Mouse (Mus musculus): Measurements from ENCODE around the gene Trim33. TPM values are rescaled to one million over a fixed set of nuclear protein-coding genes. Genes with fewer than 3 reads are reported as not detected.

Trim33 gene
- total and polyA plus RNA-seq, 3 experiments: 20.2 to 30.4 TPM; not detected in 1

- peak; percentile 53; the same call in 1 of the 2 replicates for TF ChIP-seq ELF1 (IDR thresholded peaks at IDR 0.05; ENCODE audit: low read depth, low read length)
- TF ChIP-seq CHD1 (IDR thresholded peaks at IDR 0.05; ENCODE audit: low read depth, low read length): no peak
- 0 out of 2 replicates have a peak, but pooled peaks have one; percentile 38 for TF ChIP-seq HCFC1 (IDR thresholded peaks at IDR 0.05; ENCODE audit: low read depth, low read length)
- no peak for TF ChIP-seq MXI1 (IDR thresholded peaks at IDR 0.05; ENCODE audit: low read depth, low read length)
- no peak for TF ChIP-seq UBTF (IDR thresholded peaks at IDR 0.05; ENCODE audit: borderline replicate concordance, insufficient read depth, low read depth, low read length)
- TF ChIP-seq TCF12 (IDR thresholded peaks at IDR 0.05; ENCODE audit: low read depth, low read length): 0 out of 2 replicates have a peak, but pooled peaks have one; percentile 41
- TF ChIP-seq TBP (IDR thresholded peaks at IDR 0.05; ENCODE audit: low read depth, low read length): no peak
- no peak for TF ChIP-seq MYC (IDR thresholded peaks at IDR 0.05; ENCODE audit: low read depth, low read length)
- TF ChIP-seq ETS1 (IDR thresholded peaks at IDR 0.05; ENCODE audit: low read depth, low read length): 0 out of 2 replicates have a peak, but pooled peaks have one; percentile 25
- TF ChIP-seq ZKSCAN1 (IDR thresholded peaks at IDR 0.05; ENCODE audit: low read depth, low read length): no peak
- TF ChIP-seq RCOR1 (IDR thresholded peaks at IDR 0.05; ENCODE audit: low read depth, low read length): peak; percentile 31; the same call in 1 of the 2 replicates
- no peak for TF ChIP-seq MEF2A (IDR thresholded peaks at IDR 0.05; ENCODE audit: extremely low read depth, insufficient replicate concordance, low read depth, low read length, poor library complexity, severe bottlenecking)
- TF ChIP-seq NELFE (IDR thresholded peaks at IDR 0.05; ENCODE audit: low read depth, low read length): no peak
- no peak for TF ChIP-seq MAZ (IDR thresholded peaks at IDR 0.05; ENCODE audit: low read depth, low read length)
Observed at GRCm38 (mm10) chr3:103382872-103383567, 103.9 kb downstream of the Trim33 start (continued).

GRCm38 (mm10) chr3:103384486-103384885 lies 105.4 kb downstream of the Trim33 start:
- TF ChIP-seq NELFE (IDR thresholded peaks at IDR 0.05; ENCODE audit: low read depth, low read length): peak; percentile 23; the same call in 1 of the 2 replicates
- TF ChIP-seq POLR2AphosphoS5 (IDR thresholded peaks at IDR 0.05; ENCODE audit: borderline replicate concordance, low read depth, low read length): no peak
- no peak for TF ChIP-seq ZC3H11A (IDR thresholded peaks at IDR 0.05; ENCODE audit: low read depth, low read length)
- 0 out of 2 replicates have a peak, but pooled peaks have one; percentile 11 for TF ChIP-seq TCF12 (IDR thresholded peaks at IDR 0.05; ENCODE audit: low read depth, low read length)
- 0 out of 2 replicates have a peak, but pooled peaks have one; percentile 6 for TF ChIP-seq SIN3A (IDR thresholded peaks at IDR 0.05; ENCODE audit: low read length)
- TF ChIP-seq MAZ (IDR thresholded peaks at IDR 0.05; ENCODE audit: low read depth, low read length): no peak
- TF ChIP-seq CHD1 (IDR thresholded peaks at IDR 0.05; ENCODE audit: low read depth, low read length): no peak
- H3K4me3 ChIP-seq (ENCODE audit: control insufficient read depth in 1 of 2, insufficient read depth in 1 of 2, low read depth in 2 of 2, low read length in 2 of 2): peak overlapping the region; percentile 59 to 74
- no peaks in the 10 kb centered on the region; the same call in 1 of the 2 replicates for H3K79me2 ChIP-seq (ENCODE audit: control insufficient read depth, insufficient read depth, low read length, poor library complexity)
- peaks cover 0 to 6% of the 10 kb centered on the region in 2 experiments; a peak in 2 of 4 replicates for H3K4me1 ChIP-seq (ENCODE audit: control insufficient read depth in 1 of 2, insufficient read depth in 2 of 2, low read length in 2 of 2)
- no peaks in the 10 kb centered on the region for H3K9me3 ChIP-seq (replicated peaks; ENCODE audit: insufficient read depth, low read length)
- peak overlapping the region; percentile 80 for H3K9ac ChIP-seq (ENCODE audit: control insufficient read depth, low read depth, low read length, poor library complexity, severe bottlenecking)
- peaks cover 0 to 2% of the 10 kb centered on the region in 2 experiments; a peak in 3 of 4 replicates for H3K27me3 ChIP-seq (ENCODE audit: control insufficient read depth in 1 of 2, insufficient read depth in 2 of 2, low read length in 2 of 2)
- DNase-seq (ENCODE audit: low read depth, low spot score): peak; percentile 60
- peak overlapping the region; percentile 75 for H3K27ac ChIP-seq (ENCODE audit: control insufficient read depth, low read depth, low read length)
- H3K36me3 ChIP-seq (ENCODE audit: control insufficient read depth in 1 of 2, insufficient read depth in 2 of 2, low read length in 2 of 2): peaks cover 0 to 3% of the 10 kb centered on the region in 2 experiments; a peak in 2 of 4 replicates

Data from MEL (cell line).